Mouse (Mus musculus) common myeloid progenitor, adult 5-6 weeks (primary cell): ENCODE results near the gene Parn. TPM values are rescaled to one million over a fixed set of nuclear protein-coding genes. Genes with fewer than 3 reads are reported as not detected.
"Not testable (repeated sequence)": the region's sequence is repeated elsewhere in the genome, so short reads cannot be mapped to it uniquely, and the experiment has no call there.

Experiments used
- ATAC-seq: replicated peaks from 2 replicates; pipeline ENCODE4 v1.8.0; 2016; ENCODE audit warnings: low read depth, mild to moderate bottlenecking, moderate TSS enrichment, inconsistent platforms; ENCODE audit not compliant: poor library complexity, severe bottlenecking
- total RNA-seq: library from RNA; stranded (forward); fragments of 200-1000, 187-1606 nt; gene quantifications from 2 replicates; pipeline ENCODE4 v1.2.3, GENCODE M21; 2017

The Parn gene
- total RNA-seq = 57.2 and 72.2 TPM in 2 replicates

GRCm38 (mm10) chr16:13667878-13668343 is at the start of gene Parn:
Parn (minus strand) TSS chr16:13668170.
- peak; percentile 76 for ATAC-seq

DNA sequence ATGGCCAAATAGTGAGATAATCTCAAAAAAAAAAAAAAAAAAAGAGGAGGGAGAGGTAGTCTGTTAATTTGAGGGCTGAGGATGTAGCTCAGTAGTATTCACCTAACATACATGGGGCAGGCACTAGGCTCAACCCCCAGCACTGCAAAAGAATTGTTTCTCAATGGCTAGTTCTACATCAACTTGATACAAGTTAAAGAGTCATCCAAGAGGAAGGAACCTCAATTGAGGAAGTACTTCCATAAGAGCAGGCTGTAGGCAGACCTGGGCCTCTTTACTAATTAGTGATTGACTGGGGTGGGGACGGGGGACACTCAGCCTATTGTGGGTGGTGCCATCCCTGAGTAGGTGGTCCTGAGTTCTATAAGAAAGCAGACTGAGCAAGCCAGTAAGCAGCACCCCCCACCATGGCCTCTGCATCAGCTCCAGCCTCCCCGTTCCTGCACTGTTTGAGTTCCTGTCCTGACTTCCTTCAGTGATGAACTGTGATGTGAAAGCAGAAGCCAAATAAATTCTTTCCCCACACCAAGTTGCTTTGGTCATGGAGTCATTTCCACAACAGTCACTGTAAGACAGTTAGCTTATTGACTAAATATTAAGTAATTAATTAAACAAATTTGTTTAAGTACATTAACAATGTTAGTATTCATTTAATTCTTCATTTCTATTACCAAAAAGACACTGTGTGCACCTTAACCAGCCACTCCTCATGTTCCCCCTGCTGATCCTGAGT is 49.0 kb upstream of the Parn start:
- peak; percentile 65 for ATAC-seq

- ATAC-seq = no peak
Measured at GRCm38 (mm10) chr16:13714910-13715309, 46.9 kb upstream of the Parn start.

GRCm38 (mm10) chr16:13704676-13705075 is 36.7 kb upstream of the Parn start:
- no peak for ATAC-seq

DNA sequence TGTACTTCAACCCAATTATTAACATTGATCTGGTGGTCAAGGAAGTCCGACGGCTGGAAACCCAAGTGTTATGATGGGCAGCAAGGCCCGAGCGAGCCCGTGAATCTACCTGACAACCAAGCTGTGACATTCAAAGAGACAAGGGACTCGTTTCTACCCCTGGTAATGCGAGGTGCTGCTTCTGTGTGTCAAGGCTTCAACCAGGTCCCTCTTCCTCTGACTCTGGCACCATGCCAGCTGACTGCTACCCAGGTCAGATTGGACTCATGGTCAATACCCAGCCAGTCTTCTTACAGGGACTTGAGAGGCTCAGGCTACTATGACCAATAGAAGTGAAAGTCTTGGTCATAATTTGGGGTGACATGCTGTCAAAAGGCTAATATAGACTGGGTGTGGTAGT is 34.2 kb upstream of the Parn start:
- ATAC-seq = no peak

DNA sequence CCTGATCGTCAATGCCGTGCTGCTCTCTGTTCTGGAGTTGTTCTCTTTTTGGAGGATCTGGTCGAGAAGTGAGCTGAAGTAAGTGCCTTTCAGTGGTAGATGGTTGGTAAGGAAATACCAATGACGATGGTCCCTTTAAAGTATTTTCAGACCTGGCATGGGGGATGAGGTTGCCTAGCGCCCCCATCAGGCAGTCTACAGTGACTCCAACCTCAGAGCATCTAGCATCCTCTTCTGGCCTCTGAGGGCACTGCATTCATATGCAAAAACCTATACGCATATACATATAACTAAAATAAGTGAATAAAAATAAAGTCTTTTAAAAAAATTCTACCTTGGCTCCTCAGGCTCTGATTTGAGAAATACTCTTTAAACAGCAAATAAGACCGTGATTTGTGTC is 31.0 kb upstream of the Parn start:
- no peak for ATAC-seq

DNA sequence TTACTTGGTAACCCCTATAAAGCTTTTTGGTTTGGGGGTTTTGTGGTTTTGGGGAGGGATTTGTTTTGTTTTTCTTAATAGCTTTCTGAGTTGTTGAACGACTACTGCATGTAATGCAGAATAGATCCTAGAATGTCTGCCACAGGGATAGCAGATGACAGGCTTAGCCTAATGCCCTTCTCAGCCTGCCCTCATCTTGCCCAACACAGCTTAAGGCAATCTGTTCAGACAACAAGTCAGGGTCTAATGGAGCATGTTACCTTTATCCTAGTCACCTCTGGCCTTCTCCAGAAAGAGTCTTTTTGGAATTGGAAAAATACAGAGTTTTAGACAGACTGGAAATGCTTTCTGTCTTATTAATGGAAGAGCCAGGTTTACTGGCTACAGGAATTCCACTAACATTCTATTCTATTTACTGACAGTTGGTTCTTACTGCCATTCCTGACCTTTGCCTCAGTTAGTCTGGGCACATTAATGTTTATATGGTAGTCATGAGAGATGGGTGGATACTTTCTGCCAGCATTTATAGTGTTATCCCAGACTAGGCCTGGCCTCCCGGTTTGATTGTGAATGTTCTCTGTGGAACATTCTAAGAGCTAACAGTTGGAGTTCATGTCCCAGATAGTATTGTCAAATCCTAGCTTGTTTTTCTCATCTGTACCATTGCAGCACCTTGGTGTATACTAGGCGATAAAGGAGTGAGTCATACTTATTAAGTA is 10.8 kb upstream of the Parn start:
- ATAC-seq = no peak

- no peak for ATAC-seq
Measured at GRCm38 (mm10) chr16:13674511-13674910, 6.5 kb upstream of the Parn start.

DNA sequence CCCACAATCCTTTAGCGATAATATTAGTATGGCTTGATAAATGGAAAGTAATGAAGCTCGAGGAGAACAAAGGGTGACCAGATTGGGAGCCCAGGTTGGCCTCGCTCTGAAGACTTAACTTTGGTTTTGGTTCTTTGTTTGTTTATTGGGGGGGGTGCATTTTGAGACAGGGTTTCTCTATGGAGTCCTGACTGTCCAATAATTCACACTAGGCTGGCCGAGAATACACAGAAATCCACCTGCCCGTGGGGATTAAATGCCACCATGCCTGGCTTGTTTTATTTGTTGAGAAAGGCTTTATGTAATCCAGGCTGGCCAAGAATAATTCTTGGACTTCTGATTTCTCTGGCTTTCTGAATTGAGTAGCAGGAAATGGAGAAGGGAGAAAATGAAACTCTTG is 5.1 kb upstream of the Parn start:
- ATAC-seq = no peak

- peak; percentile 64 for ATAC-seq
Measured at GRCm38 (mm10) chr16:13672386-13672898, 4.5 kb upstream of the Parn start.

DNA sequence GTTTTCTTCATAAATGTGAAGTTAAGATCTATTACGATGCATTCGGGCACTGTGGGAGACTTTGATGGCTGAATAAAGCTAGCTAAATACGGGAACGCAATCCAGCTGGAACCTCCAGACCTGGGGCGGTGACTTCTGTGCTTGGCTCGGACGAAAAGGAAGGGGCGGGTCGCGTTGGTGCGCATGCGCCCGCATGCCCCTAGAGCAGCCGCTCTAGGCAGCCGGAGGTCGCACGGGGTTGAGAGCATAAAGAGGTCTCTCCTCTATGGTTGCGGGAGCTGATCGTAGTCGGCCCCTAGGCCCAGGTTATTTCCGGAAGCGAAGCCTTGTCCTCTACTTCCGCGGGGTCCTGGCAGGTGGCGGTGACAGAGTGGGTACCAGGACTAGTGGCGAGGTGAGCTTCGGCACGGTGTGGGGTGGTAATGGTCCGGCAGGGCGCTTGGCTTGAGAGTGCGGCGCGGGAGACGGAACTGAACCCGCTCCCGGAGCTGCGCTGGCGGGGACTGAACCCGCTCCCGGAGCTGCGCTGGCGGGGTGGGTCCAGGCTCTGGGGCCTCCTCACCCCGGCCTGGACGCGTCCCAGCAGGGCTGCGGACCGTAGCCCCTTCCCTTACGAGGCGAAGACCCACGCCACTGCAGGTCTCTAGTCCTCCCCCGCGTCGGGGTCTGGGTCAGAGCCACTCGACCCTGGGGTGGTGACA is 3.9 kb upstream of the Parn start, which contains the start of the genes Bfar and 3110001I22Rik:
Gene Bfar, plus strand, starts transcription at position 174 of the 701 bp plus-strand sequence.
Gene 3110001I22Rik, plus strand, starts transcription at position 245 of the 701 bp plus-strand sequence.
- peak; percentile 69 for ATAC-seq

DNA sequence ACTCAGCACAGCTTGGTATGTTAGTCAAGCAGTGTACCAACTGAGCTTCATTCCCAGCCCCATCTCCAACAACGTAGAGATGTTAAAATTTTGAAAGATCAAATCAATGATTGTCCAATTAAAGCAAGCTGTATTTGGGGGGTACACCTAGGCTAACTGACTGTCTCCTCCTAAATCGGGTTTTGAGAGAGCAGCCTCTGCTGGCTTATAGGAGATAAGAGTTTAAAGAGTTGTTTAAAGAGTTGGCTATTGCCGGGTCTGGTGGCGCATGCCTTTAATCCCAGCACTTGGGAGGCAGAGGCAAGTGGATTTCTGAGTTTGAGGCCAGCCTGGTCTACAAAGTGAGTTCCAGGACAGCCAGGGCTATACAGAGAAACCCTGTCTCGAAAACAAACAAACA is 2.9 kb upstream of the Parn start:
- not testable (repeated sequence) for ATAC-seq

DNA sequence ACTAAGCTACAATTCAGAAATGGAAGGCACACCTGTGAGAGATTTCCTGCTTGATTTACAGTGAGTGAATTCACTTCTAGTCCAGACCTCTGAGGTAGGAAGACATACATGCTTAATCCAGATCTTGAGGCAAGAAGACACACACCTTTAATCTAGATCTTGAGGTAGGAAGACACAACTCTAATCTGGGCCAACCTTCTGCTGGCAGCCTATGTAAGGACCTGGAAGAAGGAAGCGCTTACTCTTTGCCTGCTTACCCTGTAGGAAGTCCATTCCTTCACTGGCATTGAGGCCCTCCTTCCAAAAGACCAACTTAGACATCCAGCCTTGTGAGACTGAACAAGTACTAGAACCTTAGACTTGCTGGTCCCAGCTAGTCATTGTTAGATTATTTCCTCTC is 1.3 kb upstream of the Parn start:
- no peak for ATAC-seq

DNA sequence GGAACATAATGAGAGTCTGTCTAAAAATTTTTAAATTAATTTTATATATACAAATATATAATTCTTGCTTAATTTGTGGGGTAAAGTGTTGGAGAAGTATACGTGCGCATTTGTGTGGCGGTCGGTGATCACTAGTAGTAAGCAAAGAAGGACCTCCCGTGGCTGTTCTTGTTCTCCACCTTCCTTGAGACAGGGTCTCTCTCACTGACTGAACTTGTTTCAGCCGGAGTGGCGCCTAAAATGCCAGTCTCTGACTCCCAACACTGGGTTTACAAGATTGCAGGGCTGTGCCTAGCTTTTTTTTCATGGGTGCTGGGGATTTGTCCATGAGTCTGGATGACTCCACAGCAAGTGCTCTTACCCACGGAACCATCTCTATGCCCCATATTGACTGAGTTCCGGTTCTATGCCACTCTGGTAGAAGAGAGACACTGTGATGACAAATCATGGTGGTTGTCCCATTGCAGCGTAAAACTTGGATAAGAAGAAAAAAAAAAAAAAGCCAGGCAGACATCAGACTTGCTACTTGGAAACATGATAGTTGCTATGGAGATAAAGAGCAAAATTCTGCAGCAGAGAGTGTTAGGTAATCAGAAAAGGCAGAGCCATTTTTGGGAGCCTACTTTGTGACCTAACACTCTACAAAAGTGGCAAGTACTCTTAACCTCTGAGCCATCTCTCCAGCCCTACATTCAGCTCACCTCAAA is 585 bp upstream of the Parn start:
- no peak for ATAC-seq

DNA sequence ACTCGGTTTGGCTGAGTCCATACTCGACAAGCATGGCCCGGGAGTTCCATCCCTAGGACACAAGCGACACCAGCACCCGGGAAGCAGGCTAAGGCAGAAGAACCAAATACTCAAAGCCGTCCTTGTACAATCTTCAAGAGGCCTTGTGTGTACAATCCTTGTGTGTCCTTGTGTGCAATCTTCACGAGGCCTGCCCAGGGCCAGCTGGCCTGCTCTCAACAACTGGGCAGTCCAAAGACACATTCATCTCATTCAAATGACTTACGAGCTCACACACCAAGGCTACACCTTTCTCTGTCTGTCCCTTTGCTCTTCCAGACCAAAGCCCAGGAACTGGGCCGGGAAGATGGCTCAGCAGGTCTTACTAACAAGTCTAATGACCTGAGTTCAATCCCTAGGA is 7.2 kb downstream of the Parn start:
- ATAC-seq = no peak

DNA sequence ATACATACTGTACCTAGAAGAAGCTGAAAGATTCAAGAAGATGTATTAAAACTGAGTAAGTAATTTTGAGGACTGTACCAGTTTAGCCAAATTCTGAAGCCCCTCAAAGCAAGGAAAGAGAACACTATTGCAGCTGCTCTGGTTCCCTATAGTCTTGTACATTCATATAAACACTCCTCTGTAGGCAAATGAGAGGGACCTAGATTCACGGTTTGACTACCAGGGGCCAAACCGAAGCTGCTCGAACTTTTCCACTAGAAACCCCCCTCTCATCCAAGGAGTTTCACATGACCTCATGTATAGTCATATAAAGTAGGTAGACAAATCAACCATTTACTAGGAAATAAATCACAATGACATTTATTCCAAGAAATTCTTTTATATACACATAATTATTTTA is 9.1 kb downstream of the Parn start:
- ATAC-seq = no peak

DNA sequence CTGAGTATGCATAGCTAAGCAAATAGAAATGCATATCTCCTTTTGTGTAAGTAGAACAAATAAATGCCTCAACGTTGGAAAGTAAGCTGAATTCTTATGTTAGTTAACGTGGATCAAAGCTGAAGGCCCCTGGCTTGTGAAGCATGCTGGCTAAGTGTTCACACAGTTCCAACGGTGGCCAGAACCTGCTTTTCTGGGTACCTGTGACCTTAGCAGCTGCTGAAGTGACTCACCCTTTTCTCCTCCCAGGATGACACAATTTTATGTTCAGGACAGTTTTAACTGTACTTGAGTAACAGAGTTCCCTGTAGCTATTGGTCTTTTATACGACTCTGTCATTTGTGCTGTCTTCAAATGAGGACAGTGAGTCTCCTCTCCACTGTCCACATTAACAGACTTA is 22.0 kb downstream of the Parn start:
- no peak for ATAC-seq

DNA sequence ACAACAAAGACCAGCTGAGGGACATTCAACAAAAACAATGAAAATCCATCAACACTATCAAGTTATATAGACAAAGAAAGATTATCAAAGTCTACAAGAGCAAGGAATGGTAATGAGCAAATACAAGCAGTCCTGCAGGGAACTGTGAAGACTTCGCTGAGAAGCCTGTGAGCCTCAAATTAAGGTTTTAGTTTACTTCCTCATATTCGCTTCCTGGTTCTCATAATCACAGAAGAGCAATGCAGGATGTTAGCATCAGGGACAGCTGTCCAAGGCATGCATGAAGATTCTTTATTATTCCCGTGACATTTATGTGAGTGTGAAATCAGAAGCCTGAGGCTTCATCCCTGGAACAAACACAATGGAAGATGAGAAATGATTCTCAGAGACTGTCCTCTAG is 23.5 kb downstream of the Parn start:
- ATAC-seq = peak; percentile 56

GRCm38 (mm10) chr16:13640064-13640463 is 27.9 kb downstream of the Parn start:
- ATAC-seq = 0 out of 2 replicates have a peak, but pooled peaks have one; percentile 39

GRCm38 (mm10) chr16:13639508-13639907 is 28.5 kb downstream of the Parn start:
- no peak for ATAC-seq
